Mouse (Mus musculus) myocyte (in vitro differentiated cells): ENCODE measurements around the gene Ang. TPM values are rescaled to one million over a fixed set of nuclear protein-coding genes. Genes with fewer than 3 reads are reported as not detected.
A peak's percentile ranks its signal among the peaks of the same experiment; 100 is the strongest.

Experiments used
- H3K27me3 ChIP-seq: one replicate; pipeline ENCODE4 v1.6.1; 2011; ENCODE audit not compliant: control insufficient read depth, insufficient read depth, insufficient read length
- H3K36me3 ChIP-seq: one replicate; pipeline ENCODE4 v1.6.1; 2011; ENCODE audit not compliant: control insufficient read depth, insufficient read depth
- H3K4me2 ChIP-seq: one replicate; pipeline ENCODE4 v1.6.1; 2011; ENCODE audit warnings: low read depth, control low read depth
- H3K4me3 ChIP-seq: one replicate; pipeline ENCODE4 v1.5.1; 2011; ENCODE audit warnings: mild to moderate bottlenecking, control low read depth, moderate library complexity
- H3K79me2 ChIP-seq: one replicate; pipeline ENCODE4 v1.6.1; 2011; ENCODE audit not compliant: control insufficient read depth, insufficient read depth
- H3ac ChIP-seq: one replicate; pipeline ENCODE4 v1.6.1; 2011; ENCODE audit not compliant: control insufficient read depth, insufficient read length
- CEBPB ChIP-seq: IDR thresholded peaks from 2 replicates; pipeline ENCODE4 v1.6.1; 2011; ENCODE audit warnings: mild to moderate bottlenecking, moderate library complexity; ENCODE audit not compliant: poor library complexity, insufficient read depth, severe bottlenecking
- E2F4 ChIP-seq: IDR thresholded peaks from one replicate; pipeline ENCODE4 v1.6.1; 2011; ENCODE audit warnings: mild to moderate bottlenecking, control low read depth, moderate library complexity; ENCODE audit not compliant: insufficient read depth
- MAX ChIP-seq: IDR thresholded peaks from one replicate; pipeline ENCODE4 v1.6.1; 2011; ENCODE audit warnings: low read depth, mild to moderate bottlenecking, control low read depth
- MYOD1 ChIP-seq, 3 experiments: IDR thresholded peaks; one replicate each; pipeline ENCODE4 v1.6.1; 2011; ENCODE audit warnings: control low read depth in 2 of 3, low read depth in 2 of 3, mild to moderate bottlenecking in 2 of 3, moderate library complexity in 1 of 3; ENCODE audit not compliant: insufficient read length in 2 of 3, control insufficient read depth in 1 of 3
- MYOG ChIP-seq, 3 experiments: IDR thresholded peaks; one replicate each; pipeline ENCODE4 v1.6.1; 2011; ENCODE audit warnings: control low read depth in 2 of 3, low read depth in 2 of 3, mild to moderate bottlenecking in 2 of 3; ENCODE audit not compliant: insufficient read length in 2 of 3, control insufficient read depth in 1 of 3, insufficient read depth in 1 of 3
- POLR2A ChIP-seq: IDR thresholded peaks from one replicate; pipeline ENCODE4 v1.6.1; 2011; ENCODE audit warnings: low read depth, mild to moderate bottlenecking, control low read depth, moderate library complexity; ENCODE audit not compliant: insufficient read length
- POLR2AphosphoS2 ChIP-seq: IDR thresholded peaks from one replicate; pipeline ENCODE4 v1.6.1; 2011; ENCODE audit warnings: low read depth, control low read depth; ENCODE audit not compliant: insufficient read length
- REST ChIP-seq: IDR thresholded peaks from one replicate; pipeline ENCODE4 v1.6.1; 2011; ENCODE audit warnings: mild to moderate bottlenecking, control low read depth, moderate library complexity; ENCODE audit not compliant: insufficient read depth, insufficient read length
- SRF ChIP-seq: IDR thresholded peaks from one replicate; pipeline ENCODE4 v1.6.1; 2011; ENCODE audit warnings: low read depth; ENCODE audit not compliant: control insufficient read depth, insufficient read length
- TCF12 ChIP-seq: IDR thresholded peaks from one replicate; pipeline ENCODE4 v1.6.1; 2011; ENCODE audit warnings: mild to moderate bottlenecking, control low read depth; ENCODE audit not compliant: poor library complexity, insufficient read depth, severe bottlenecking
- TCF3 ChIP-seq: IDR thresholded peaks from one replicate; pipeline ENCODE4 v1.6.1; 2011; ENCODE audit warnings: low read depth, control low read depth; ENCODE audit not compliant: insufficient read length
- USF1 ChIP-seq: IDR thresholded peaks from one replicate; pipeline ENCODE4 v1.6.1; 2011; ENCODE audit warnings: low read depth, mild to moderate bottlenecking, control low read depth, moderate library complexity
- polyA plus RNA-seq: library from polyadenylated mRNA; unstranded; fragments of >200 nt; fragmentation: generic; extraction: Trizol; gene quantifications from one replicate; pipeline ENCODE4 v1.2.1, GENCODE M21; 2012; ENCODE audit warnings: missing spikeins

Gene Ang
- polyA plus RNA-seq, 1 experiment = 1.3 TPM

GRCm38 (mm10) chr14:51082599-51083581 lies 8.1 kb upstream of the Ang start:
- Histone ChIP-seq H3ac (no peak overlapping the region), H3K36me3 (no peaks in the 10 kb centered on the region), H3K79me2 (no peaks in the 10 kb centered on the region), H3K27me3 (no peaks in the 10 kb centered on the region), H3K4me3 (peak overlapping the region; percentile 35), H3K4me2 (peak overlapping the region; percentile 77)
- no peak for TF ChIP-seq CEBPB

GRCm38 (mm10) chr14:51083805-51084204 lies 7.1 kb upstream of the Ang start:
- no peaks in the 10 kb centered on the region for H3K36me3 ChIP-seq

GRCm38 (mm10) chr14:51085086-51085485 lies 5.9 kb upstream of the Ang start:
- Histone ChIP-seq H3ac (no peak overlapping the region), H3K4me2 (no peak overlapping the region), H3K36me3 (no peaks in the 10 kb centered on the region), H3K79me2 (no peaks in the 10 kb centered on the region), H3K4me3 (no peak overlapping the region), H3K27me3 (no peaks in the 10 kb centered on the region)
- no peak for TF ChIP-seq POLR2AphosphoS2
- TF ChIP-seq TCF3 = no peak
- TF ChIP-seq MAX = no peak
- no peak for TF ChIP-seq REST
- no peak for TF ChIP-seq MYOG (IDR thresholded peaks at IDR 0.05; ENCODE audit: control insufficient read depth in 1 of 3, insufficient read depth in 1 of 3, insufficient read length in 2 of 3, low read depth in 2 of 3)
- TF ChIP-seq USF1 = no peak
- no peak for TF ChIP-seq CEBPB
- no peak for TF ChIP-seq POLR2A
- TF ChIP-seq E2F4 = no peak
- no peak for TF ChIP-seq SRF
- TF ChIP-seq MYOD1 (IDR thresholded peaks at IDR 0.05; ENCODE audit: control insufficient read depth in 1 of 3, insufficient read length in 2 of 3, low read depth in 2 of 3) = no peak
- TF ChIP-seq TCF12 = no peak

More at GRCm38 (mm10) chr14:51083805-51084204, 7.1 kb upstream of the Ang start:
- TF ChIP-seq MYOG (IDR thresholded peaks at IDR 0.05; ENCODE audit: control insufficient read depth in 1 of 3, insufficient read depth in 1 of 3, insufficient read length in 2 of 3, low read depth in 2 of 3) (no peak), USF1 (no peak), E2F4 (no peak), REST (no peak), POLR2AphosphoS2 (no peak), MAX (no peak), TCF12 (no peak), MYOD1 (IDR thresholded peaks at IDR 0.05; ENCODE audit: control insufficient read depth in 1 of 3, insufficient read length in 2 of 3, low read depth in 2 of 3) (no peak), CEBPB (no peak), POLR2A (no peak), TCF3 (no peak), SRF (no peak)
- no peak overlapping the region for H3ac ChIP-seq
- H3K27me3 ChIP-seq = no peaks in the 10 kb centered on the region
- peak overlapping the region; percentile 35 for H3K4me3 ChIP-seq
- peak overlapping the region; percentile 77 for H3K4me2 ChIP-seq
- no peaks in the 10 kb centered on the region for H3K79me2 ChIP-seq

DNA sequence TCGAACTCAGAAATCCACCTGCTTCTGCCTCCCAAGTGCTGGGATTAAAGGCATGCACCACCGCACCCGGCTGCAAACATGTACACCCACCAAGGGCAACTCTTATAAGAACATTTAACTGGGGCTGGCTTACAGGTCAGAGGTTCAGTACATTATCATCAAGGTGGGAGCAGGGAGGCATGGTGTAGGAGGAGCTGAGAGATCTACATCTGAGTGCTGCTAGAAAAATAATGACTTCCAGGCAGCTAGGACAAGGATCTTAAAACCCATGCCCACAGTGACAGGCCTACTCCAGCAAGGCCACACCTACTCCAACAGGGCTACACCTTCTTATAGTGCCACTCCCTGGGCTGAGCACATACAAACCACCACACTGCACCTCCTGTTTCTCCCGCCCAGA lies 5.0 kb upstream of the Ang start:
- Histone ChIP-seq H3ac (no peak overlapping the region), H3K4me3 (no peak overlapping the region), H3K27me3 (no peaks in the 10 kb centered on the region), H3K4me2 (no peak overlapping the region), H3K79me2 (no peaks in the 10 kb centered on the region), H3K36me3 (no peaks in the 10 kb centered on the region)
- TF ChIP-seq MYOG (IDR thresholded peaks at IDR 0.05; ENCODE audit: control insufficient read depth in 1 of 3, insufficient read depth in 1 of 3, insufficient read length in 2 of 3, low read depth in 2 of 3) (no peak), REST (no peak), SRF (no peak), E2F4 (no peak), TCF3 (no peak), USF1 (no peak), CEBPB (no peak), POLR2AphosphoS2 (no peak), TCF12 (no peak), POLR2A (no peak), MAX (no peak), MYOD1 (IDR thresholded peaks at IDR 0.05; ENCODE audit: control insufficient read depth in 1 of 3, insufficient read length in 2 of 3, low read depth in 2 of 3) (no peak)

DNA sequence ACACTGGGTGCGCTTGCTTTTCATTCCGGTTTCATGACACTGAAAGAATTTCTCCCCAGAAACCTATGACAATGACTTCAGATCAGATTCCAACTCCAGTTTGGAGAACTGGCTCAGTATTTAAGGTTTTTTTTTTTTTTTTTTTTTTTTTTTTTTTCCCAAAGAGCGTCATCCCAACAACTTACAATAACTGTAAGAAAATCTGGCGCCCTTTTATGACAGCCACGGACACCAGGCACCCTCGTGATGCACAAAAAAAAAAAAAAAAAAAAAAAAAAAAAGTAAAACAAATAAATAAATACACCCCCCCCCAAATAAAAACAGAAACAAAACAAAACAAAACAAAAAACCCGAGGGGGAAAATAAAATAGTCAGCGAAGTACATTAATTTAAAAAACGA lies 3.2 kb upstream of the Ang start:
- Histone ChIP-seq H3ac (no peak overlapping the region), H3K4me3 (peak overlapping the region; percentile 59), H3K27me3 (no peaks in the 10 kb centered on the region), H3K36me3 (no peaks in the 10 kb centered on the region), H3K4me2 (peak overlapping the region; percentile 96), H3K79me2 (no peaks in the 10 kb centered on the region)
- no peak for TF ChIP-seq E2F4
- TF ChIP-seq SRF = no peak
- TF ChIP-seq MAX = no peak
- no peak for TF ChIP-seq POLR2A
- TF ChIP-seq TCF12 = no peak
- TF ChIP-seq MYOG (IDR thresholded peaks at IDR 0.05; ENCODE audit: control insufficient read depth in 1 of 3, insufficient read depth in 1 of 3, insufficient read length in 2 of 3, low read depth in 2 of 3) = no peak
- TF ChIP-seq USF1 = no peak
- no peak for TF ChIP-seq POLR2AphosphoS2
- TF ChIP-seq TCF3 = no peak
- TF ChIP-seq CEBPB = no peak
- TF ChIP-seq REST = no peak
- no peak for TF ChIP-seq MYOD1 (IDR thresholded peaks at IDR 0.05; ENCODE audit: control insufficient read depth in 1 of 3, insufficient read length in 2 of 3, low read depth in 2 of 3)
